Comparison of ENCODE assay signal across 24 mouse cellular contexts in the genomic region with DNA sequence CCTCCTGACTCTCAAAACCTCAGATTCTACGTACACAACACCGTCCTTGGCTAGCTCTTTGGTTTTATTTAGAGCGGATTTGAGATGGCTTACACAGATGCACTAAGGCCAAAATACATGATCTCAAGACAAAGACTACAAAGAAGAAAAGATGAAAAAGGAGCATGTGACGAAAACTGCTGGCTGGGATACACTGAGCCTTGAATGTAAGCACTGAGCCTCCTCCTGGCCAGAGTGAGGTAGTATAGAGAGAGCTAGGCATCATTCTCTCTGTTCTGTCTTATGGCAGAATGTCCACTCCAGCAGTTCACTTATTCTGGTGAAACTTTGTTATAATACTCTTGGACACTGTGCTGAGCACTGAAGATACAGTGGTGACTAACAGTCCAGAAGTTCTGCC.
A peak's percentile ranks its signal among the peaks of the same experiment; 100 is the strongest.
DNase-seq lines count a peak whose midpoint lies in the region; ATAC-seq and TF ChIP-seq lines count a peak whose summit lies in the region.
"Had no signal": no experiment of that assay in that cellular context is flagged by ENCODE, and none has a peak within 500 bp of the region (broad histone marks: within the 10 kb centered on the region; RNA-seq: fewer than 3 reads in every experiment).

No protein-coding gene starts in this region.

- DNase-seq in forebrain, embryonic 14.5 days (ENCODE audit: low spot score), result peak; percentile 24
- DNase-seq in kidney, adult 2 months, result no peak
- DNase-seq in lung, postnatal 0 days (ENCODE audit: low spot score), result no peak
- DNase-seq in lung, postnatal 10 days, result no peak
- DNase-seq in stomach, postnatal 0 days (ENCODE audit: low spot score), result no peak
- no peak for DNase-seq in c-Kit-positive CD71-positive TER-119-positive erythroid progenitor cells, embryonic 14.5 days (ENCODE audit: low spot score)
- DNase-seq: adrenal gland, postnatal 14 days; cerebellum, adult 18-20 months; cerebellum, postnatal 10 days; gastrocnemius, postnatal 36 days; heart, postnatal 14 days; kidney, postnatal 4 days; layer of hippocampus, adult 9-11 months; liver; midbrain, embryonic 14.5 days; right cerebral cortex, postnatal 25 days; thymus, postnatal 25 days had no signal

- WGBS in forebrain, embryonic 14.5 days, result 77% methylated on average over 4 of the region's 4 CpGs
- 85% methylated on average over 4 of the region's 4 CpGs for WGBS in forebrain, embryonic 13.5 days
- WGBS in kidney, adult 2 months, result 95% methylated on average over 4 of the region's 4 CpGs
- WGBS in kidney, embryonic 15.5 days, result 92% methylated on average over 4 of the region's 4 CpGs
- WGBS in lung, postnatal 0 days, result 89% methylated on average over 4 of the region's 4 CpGs
- WGBS in stomach, postnatal 0 days, result 87% methylated on average over 4 of the region's 4 CpGs

- no peaks in the 10 kb centered on the region for H3K36me3 ChIP-seq in forebrain, embryonic 14.5 days (ENCODE audit: control insufficient read depth, insufficient read depth, low read length)
- H3K36me3 ChIP-seq in forebrain, embryonic 13.5 days (ENCODE audit: poor library complexity, severe bottlenecking), result no peaks in the 10 kb centered on the region
- H3K36me3 ChIP-seq in kidney, adult 2 months (ENCODE audit: control insufficient read depth, insufficient read depth, low read length), result no peaks in the 10 kb centered on the region
- no peaks in the 10 kb centered on the region for H3K36me3 ChIP-seq in kidney, embryonic 15.5 days
- no peaks in the 10 kb centered on the region for H3K36me3 ChIP-seq in lung, postnatal 0 days (ENCODE audit: insufficient read depth, low read length)
- no peaks in the 10 kb centered on the region for H3K36me3 ChIP-seq in stomach, postnatal 0 days (ENCODE audit: control insufficient read depth, insufficient read depth, low read length)
- H3K36me3 ChIP-seq: intestine, embryonic 15.5 days; liver, embryonic 15.5 days; stomach, embryonic 15.5 days had no signal

- TF ChIP-seq CTCF in kidney, adult 2 months (conservative IDR thresholded peaks at IDR 0.05; ENCODE audit: insufficient read depth, insufficient read length, low read depth, low read length), result 0 out of 2 replicates have a peak, but pooled peaks have one; percentile 3
- 0 out of 2 replicates have a peak, but pooled peaks have one; percentile 15 for TF ChIP-seq CTCF in lung, postnatal 0 days (IDR thresholded peaks at IDR 0.05)
- peak; percentile 38; the same call in 1 of the 2 replicates for TF ChIP-seq CTCF in stomach, postnatal 0 days (IDR thresholded peaks at IDR 0.05; ENCODE audit: low read depth)

- no peak for TF ChIP-seq POLR2A in kidney, adult 2 months (IDR thresholded peaks at IDR 0.05; ENCODE audit: low read depth, low read length)

- no peak overlapping the region for H3K4me3 ChIP-seq in forebrain, embryonic 14.5 days (ENCODE audit: low read depth, low read length)
- no peak overlapping the region for H3K4me3 ChIP-seq in forebrain, embryonic 13.5 days
- H3K4me3 ChIP-seq in kidney, adult 2 months (ENCODE audit: insufficient read depth, low read depth, low read length), result no peak overlapping the region
- no peak overlapping the region for H3K4me3 ChIP-seq in kidney, embryonic 15.5 days (replicated peaks)
- H3K4me3 ChIP-seq in lung, postnatal 0 days (ENCODE audit: low read depth, low read length), result no peak overlapping the region
- no peak overlapping the region for H3K4me3 ChIP-seq in stomach, postnatal 0 days (ENCODE audit: low read depth, low read length)
- H3K4me3 ChIP-seq: erythroblast, embryonic 14.5 days; intestine, embryonic 15.5 days; liver, embryonic 15.5 days; stomach, embryonic 15.5 days had no signal

- H3K27ac ChIP-seq in forebrain, embryonic 14.5 days (ENCODE audit: low read depth, low read length), result no peak overlapping the region
- no peak overlapping the region for H3K27ac ChIP-seq in forebrain, embryonic 13.5 days
- H3K27ac ChIP-seq in kidney, adult 2 months (ENCODE audit: insufficient read depth, low read depth, low read length), result no peak overlapping the region
- no peak overlapping the region for H3K27ac ChIP-seq in kidney, embryonic 15.5 days
- H3K27ac ChIP-seq in lung, postnatal 0 days (ENCODE audit: low read length), result no peak overlapping the region
- no peak overlapping the region for H3K27ac ChIP-seq in stomach, postnatal 0 days (replicated peaks)
- H3K27ac ChIP-seq: hindbrain, postnatal 0 days; intestine, embryonic 15.5 days; liver, embryonic 15.5 days; stomach, embryonic 15.5 days had no signal

- H3K27me3 ChIP-seq in forebrain, embryonic 14.5 days (replicated peaks; ENCODE audit: control insufficient read depth, insufficient read depth, low read length), result no peaks in the 10 kb centered on the region
- H3K27me3 ChIP-seq in forebrain, embryonic 13.5 days, result no peaks in the 10 kb centered on the region
- H3K27me3 ChIP-seq in kidney, adult 2 months (replicated peaks; ENCODE audit: control insufficient read depth, insufficient read depth, low read length), result no peaks in the 10 kb centered on the region
- no peaks in the 10 kb centered on the region for H3K27me3 ChIP-seq in kidney, embryonic 15.5 days
- no peaks in the 10 kb centered on the region for H3K27me3 ChIP-seq in lung, postnatal 0 days (replicated peaks; ENCODE audit: insufficient read depth, low read length)
- no peaks in the 10 kb centered on the region for H3K27me3 ChIP-seq in stomach, postnatal 0 days (ENCODE audit: control insufficient read depth, insufficient read depth, low read length)
- H3K27me3 ChIP-seq: intestine, embryonic 15.5 days; liver, embryonic 15.5 days; stomach, embryonic 15.5 days had no signal

- H3K9me3 ChIP-seq in forebrain, embryonic 14.5 days (replicated peaks; ENCODE audit: control insufficient read depth, low read length), result no peaks in the 10 kb centered on the region
- H3K9me3 ChIP-seq in forebrain, embryonic 13.5 days (replicated peaks), result no peaks in the 10 kb centered on the region
- no peaks in the 10 kb centered on the region for H3K9me3 ChIP-seq in kidney, embryonic 15.5 days (replicated peaks)
- no peaks in the 10 kb centered on the region for H3K9me3 ChIP-seq in lung, postnatal 0 days (ENCODE audit: low read length)
- H3K9me3 ChIP-seq in stomach, postnatal 0 days (ENCODE audit: control insufficient read depth, low read length), result no peaks in the 10 kb centered on the region
- H3K9me3 ChIP-seq: intestine, embryonic 15.5 days; liver, embryonic 15.5 days; stomach, embryonic 15.5 days had no signal

- ATAC-seq in forebrain, embryonic 14.5 days, result no peak
- ATAC-seq in forebrain, embryonic 13.5 days, result no peak
- no peak for ATAC-seq in kidney, embryonic 15.5 days (replicated peaks; ENCODE audit: low FRiP score)
- no peak for ATAC-seq in lung, postnatal 0 days
- ATAC-seq in stomach, postnatal 0 days (ENCODE audit: low FRiP score, low TSS enrichment), result no peak
- ATAC-seq: hindbrain, postnatal 0 days; intestine, embryonic 15.5 days had no signal

- TF ChIP-seq EP300 in lung, postnatal 0 days (IDR thresholded peaks at IDR 0.05), result no peak
- no peak for TF ChIP-seq EP300 in stomach, postnatal 0 days (optimal IDR thresholded peaks at IDR 0.05)

- no peak overlapping the region for H3K9ac ChIP-seq in forebrain, embryonic 14.5 days (ENCODE audit: low read length)
- H3K9ac ChIP-seq in forebrain, embryonic 13.5 days, result no peak overlapping the region
- H3K9ac ChIP-seq in kidney, embryonic 15.5 days, result no peak overlapping the region
- H3K9ac ChIP-seq in lung, postnatal 0 days (replicated peaks; ENCODE audit: low read depth), result no peak overlapping the region
- no peak overlapping the region for H3K9ac ChIP-seq in stomach, postnatal 0 days (ENCODE audit: low read length)
- H3K9ac ChIP-seq: intestine, embryonic 15.5 days; liver, embryonic 15.5 days; stomach, embryonic 15.5 days had no signal

- H3K4me2 ChIP-seq in forebrain, embryonic 14.5 days (ENCODE audit: low read length), result no peak overlapping the region
- no peak overlapping the region for H3K4me2 ChIP-seq in forebrain, embryonic 13.5 days
- no peak overlapping the region for H3K4me2 ChIP-seq in kidney, embryonic 15.5 days
- no peak overlapping the region for H3K4me2 ChIP-seq in lung, postnatal 0 days (replicated peaks; ENCODE audit: low read depth, low read length)
- no peak overlapping the region for H3K4me2 ChIP-seq in stomach, postnatal 0 days (replicated peaks; ENCODE audit: low read depth)
- H3K4me2 ChIP-seq: intestine, embryonic 15.5 days; liver, embryonic 15.5 days; stomach, embryonic 15.5 days had no signal

- H3K4me1 ChIP-seq in forebrain, embryonic 14.5 days (ENCODE audit: control insufficient read depth, insufficient read depth, low read length), result no peaks in the 10 kb centered on the region
- H3K4me1 ChIP-seq in forebrain, embryonic 13.5 days, result 0 out of 2 replicates have a peak, but pooled peaks cover 4% of the 10 kb centered on the region
- H3K4me1 ChIP-seq in kidney, adult 2 months (ENCODE audit: control insufficient read depth, insufficient read depth, low read length), result no peaks in the 10 kb centered on the region
- H3K4me1 ChIP-seq in kidney, embryonic 15.5 days, result peaks cover 17% of the 10 kb centered on the region; the same call in 1 of the 2 replicates
- no peaks in the 10 kb centered on the region for H3K4me1 ChIP-seq in lung, postnatal 0 days (ENCODE audit: insufficient read depth, low read depth, low read length)
- no peaks in the 10 kb centered on the region for H3K4me1 ChIP-seq in stomach, postnatal 0 days (replicated peaks; ENCODE audit: control insufficient read depth, insufficient read depth)
- H3K4me1 ChIP-seq: intestine, embryonic 15.5 days; liver, embryonic 15.5 days; stomach, embryonic 15.5 days had no signal
